Mouse (Mus musculus): Measurements from ENCODE around the gene Sec22c. TPM values are rescaled to one million over a fixed set of nuclear protein-coding genes. Genes with fewer than 3 reads are reported as not detected.

Sec22c gene
- polyA plus RNA-seq, 1 experiment: 11.2 TPM

DNA sequence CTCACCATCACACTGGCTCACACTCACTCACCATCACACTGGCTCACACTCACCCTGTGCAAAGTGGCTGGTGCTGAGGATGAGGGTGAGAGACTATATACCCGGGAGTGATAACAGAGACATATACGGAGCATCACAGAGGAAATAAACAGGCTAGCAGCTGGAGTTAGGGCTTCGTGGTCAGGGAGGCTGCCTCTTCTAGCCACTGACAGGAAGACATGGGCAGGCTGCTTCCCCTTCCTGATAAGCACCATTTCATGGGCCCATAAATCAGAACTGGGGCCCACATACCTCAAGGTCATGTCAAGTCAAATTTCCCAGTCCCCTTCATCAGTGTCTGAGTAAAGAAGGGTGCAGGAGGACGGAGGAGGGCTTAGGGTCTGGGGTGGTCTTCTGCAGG is 28.2 kb downstream of the Sec22c start:
- no peak overlapping the region for H3K27ac ChIP-seq (ENCODE audit: insufficient read depth, low read length)
- no peaks in the 10 kb centered on the region for H3K4me1 ChIP-seq (ENCODE audit: control insufficient read depth, insufficient read depth, low read length)
- no peak for TF ChIP-seq CTCF (IDR thresholded peaks at IDR 0.05; ENCODE audit: borderline replicate concordance, insufficient read depth, low read length)
- TF ChIP-seq POLR2A (IDR thresholded peaks at IDR 0.05; ENCODE audit: low read depth, low read length): no peak
- no peak overlapping the region for H3K4me3 ChIP-seq (ENCODE audit: insufficient read depth, low read length)

DNA sequence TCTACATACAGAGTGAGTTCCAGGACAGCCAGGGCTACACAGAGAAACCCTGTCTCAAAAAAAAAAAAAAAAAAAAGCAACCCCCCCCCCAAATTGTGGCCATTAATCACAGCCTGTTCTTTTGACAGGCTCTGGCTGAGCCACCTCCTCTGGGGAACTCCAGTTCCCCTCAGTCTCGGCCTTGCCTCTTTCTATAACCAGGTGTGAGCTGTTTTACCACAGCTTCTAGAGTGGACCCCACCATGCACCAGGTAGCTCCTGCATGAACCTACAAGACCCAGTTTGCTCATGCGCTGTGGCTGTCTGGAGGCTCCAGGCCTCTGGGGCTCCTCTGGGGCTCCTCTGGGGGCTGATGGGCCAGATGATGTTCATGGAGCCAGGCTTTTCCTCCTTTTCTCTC is 29.7 kb downstream of the Sec22c start:
- Histone ChIP-seq H3K4me3 (ENCODE audit: insufficient read depth, low read length) (no peak overlapping the region), H3K4me1 (ENCODE audit: control insufficient read depth, insufficient read depth, low read length) (no peaks in the 10 kb centered on the region), H3K27ac (ENCODE audit: insufficient read depth, low read length) (no peak overlapping the region)
- TF ChIP-seq POLR2A (IDR thresholded peaks at IDR 0.05; ENCODE audit: low read depth, low read length) (no peak), CTCF (IDR thresholded peaks at IDR 0.05; ENCODE audit: borderline replicate concordance, insufficient read depth, low read length) (no peak)

DNA sequence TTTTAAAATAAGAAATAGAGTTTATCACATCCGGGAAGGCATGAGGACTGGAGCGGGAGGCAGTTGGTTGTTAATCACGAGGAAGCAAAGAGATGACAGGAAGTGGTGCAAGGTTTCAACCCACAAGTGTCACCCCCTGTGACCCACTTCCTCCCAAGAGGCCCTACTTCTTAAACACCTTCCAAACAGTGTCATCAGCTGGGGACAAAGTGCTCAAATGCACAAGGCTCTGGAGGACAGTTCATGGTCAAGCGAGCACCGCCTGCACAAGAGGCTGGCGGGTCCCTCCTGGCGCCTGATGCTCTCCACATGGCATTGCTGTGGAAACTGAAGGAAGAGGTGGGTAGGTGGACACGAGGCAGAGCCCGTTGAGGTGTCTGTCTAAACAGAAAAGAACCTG is 30.3 kb downstream of the Sec22c start:
- Histone ChIP-seq H3K4me1 (ENCODE audit: control insufficient read depth, insufficient read depth, low read length) (no peaks in the 10 kb centered on the region), H3K4me3 (ENCODE audit: insufficient read depth, low read length) (no peak overlapping the region), H3K27ac (ENCODE audit: insufficient read depth, low read length) (no peak overlapping the region)
- TF ChIP-seq POLR2A (IDR thresholded peaks at IDR 0.05; ENCODE audit: low read depth, low read length) (no peak), CTCF (IDR thresholded peaks at IDR 0.05; ENCODE audit: borderline replicate concordance, insufficient read depth, low read length) (no peak)

- Histone ChIP-seq H3K27ac (ENCODE audit: insufficient read depth, low read length) (no peak overlapping the region), H3K4me3 (ENCODE audit: insufficient read depth, low read length) (no peak overlapping the region), H3K4me1 (ENCODE audit: control insufficient read depth, insufficient read depth, low read length) (no peaks in the 10 kb centered on the region)
- no peak for TF ChIP-seq CTCF (IDR thresholded peaks at IDR 0.05; ENCODE audit: borderline replicate concordance, insufficient read depth, low read length)
- TF ChIP-seq POLR2A (IDR thresholded peaks at IDR 0.05; ENCODE audit: low read depth, low read length): no peak
Measured at GRCm38 (mm10) chr9:121673716-121674115, 31.6 kb downstream of the Sec22c start.

DNA sequence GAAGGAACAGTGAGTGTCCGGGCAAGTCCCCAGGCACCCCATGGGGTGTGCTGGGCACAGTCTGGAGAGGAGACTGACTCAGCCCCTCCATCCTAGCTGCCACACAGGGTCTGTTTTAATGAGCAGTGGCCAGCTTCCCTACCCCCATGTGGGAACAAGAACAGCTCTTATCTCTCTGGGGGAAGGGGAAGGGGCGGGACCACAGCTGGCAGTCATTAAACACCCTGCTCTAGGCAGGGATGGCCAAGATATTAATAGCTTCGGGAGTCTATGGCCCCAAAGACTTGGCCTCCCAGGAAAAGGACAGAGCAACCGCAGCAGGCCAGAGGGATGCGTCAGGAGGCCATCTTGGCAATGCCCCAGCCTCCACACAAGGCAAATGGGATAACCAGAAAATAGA is 33.0 kb downstream of the Sec22c start:
- no peaks in the 10 kb centered on the region for H3K4me1 ChIP-seq (ENCODE audit: control insufficient read depth, insufficient read depth, low read length)
- peak overlapping the region; percentile 70 for H3K27ac ChIP-seq (ENCODE audit: insufficient read depth, low read length)
- no peak overlapping the region for H3K4me3 ChIP-seq (ENCODE audit: insufficient read depth, low read length)
- TF ChIP-seq POLR2A (IDR thresholded peaks at IDR 0.05; ENCODE audit: low read depth, low read length) (no peak), CTCF (IDR thresholded peaks at IDR 0.05; ENCODE audit: borderline replicate concordance, insufficient read depth, low read length) (no peak)

DNA sequence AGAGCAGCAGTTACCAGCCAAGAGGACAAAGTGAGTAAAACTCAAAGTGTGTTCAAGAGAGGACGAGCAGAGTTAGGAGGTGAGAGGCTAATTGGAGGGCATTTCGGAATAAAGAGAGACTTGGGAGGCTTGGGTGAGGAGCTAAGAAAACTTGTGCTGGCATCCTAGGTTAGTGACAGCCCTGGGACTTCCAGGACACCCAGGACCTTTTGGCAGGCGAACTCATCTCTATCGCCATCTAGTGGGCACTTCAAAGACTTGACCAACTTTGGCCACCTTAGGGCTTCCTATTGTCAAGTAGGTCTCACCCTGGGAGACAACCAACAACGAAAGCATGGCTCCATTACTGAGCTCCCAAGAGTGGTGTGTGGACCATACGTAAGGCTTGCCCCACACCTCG is 34.0 kb downstream of the Sec22c start:
- Histone ChIP-seq H3K4me1 (ENCODE audit: control insufficient read depth, insufficient read depth, low read length) (no peaks in the 10 kb centered on the region), H3K27ac (ENCODE audit: insufficient read depth, low read length) (0 out of 2 replicates have a peak overlapping the region, but pooled peaks have one; percentile 70), H3K4me3 (ENCODE audit: insufficient read depth, low read length) (no peak overlapping the region)
- TF ChIP-seq CTCF (IDR thresholded peaks at IDR 0.05; ENCODE audit: borderline replicate concordance, insufficient read depth, low read length): no peak
- TF ChIP-seq POLR2A (IDR thresholded peaks at IDR 0.05; ENCODE audit: low read depth, low read length): no peak

- no peak overlapping the region for H3K4me3 ChIP-seq (ENCODE audit: insufficient read depth, low read length)
- no peaks in the 10 kb centered on the region for H3K4me1 ChIP-seq (ENCODE audit: control insufficient read depth, insufficient read depth, low read length)
- no peak overlapping the region for H3K27ac ChIP-seq (ENCODE audit: insufficient read depth, low read length)
- TF ChIP-seq POLR2A (IDR thresholded peaks at IDR 0.05; ENCODE audit: low read depth, low read length) (no peak), CTCF (IDR thresholded peaks at IDR 0.05; ENCODE audit: borderline replicate concordance, insufficient read depth, low read length) (peak; percentile 73)
Measured at GRCm38 (mm10) chr9:121669348-121669791, 35.9 kb downstream of the Sec22c start.

DNA sequence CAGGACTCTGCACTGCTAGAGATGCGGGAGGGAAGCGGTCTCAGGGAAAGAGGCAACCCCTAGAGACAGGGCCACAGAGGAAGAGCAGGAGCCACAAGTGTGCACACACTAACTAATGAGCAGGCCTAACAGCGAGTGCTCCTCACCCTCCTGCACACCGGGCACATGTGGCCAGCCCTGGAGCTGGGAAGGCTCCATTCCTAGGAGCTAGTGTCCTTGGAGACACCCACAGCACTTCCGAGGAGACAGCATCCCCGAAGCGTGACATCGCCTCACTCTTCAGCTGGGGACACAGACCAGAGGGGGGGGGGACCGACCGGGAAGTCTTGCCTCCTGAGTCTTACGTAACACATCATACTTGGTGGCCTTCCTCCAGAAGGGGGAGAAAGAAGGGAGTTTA is 37.5 kb downstream of the Sec22c start:
- Histone ChIP-seq H3K4me1 (ENCODE audit: control insufficient read depth, insufficient read depth, low read length) (no peaks in the 10 kb centered on the region), H3K27ac (ENCODE audit: insufficient read depth, low read length) (no peak overlapping the region), H3K4me3 (ENCODE audit: insufficient read depth, low read length) (no peak overlapping the region)
- TF ChIP-seq POLR2A (IDR thresholded peaks at IDR 0.05; ENCODE audit: low read depth, low read length) (no peak), CTCF (IDR thresholded peaks at IDR 0.05; ENCODE audit: borderline replicate concordance, insufficient read depth, low read length) (no peak)

DNA sequence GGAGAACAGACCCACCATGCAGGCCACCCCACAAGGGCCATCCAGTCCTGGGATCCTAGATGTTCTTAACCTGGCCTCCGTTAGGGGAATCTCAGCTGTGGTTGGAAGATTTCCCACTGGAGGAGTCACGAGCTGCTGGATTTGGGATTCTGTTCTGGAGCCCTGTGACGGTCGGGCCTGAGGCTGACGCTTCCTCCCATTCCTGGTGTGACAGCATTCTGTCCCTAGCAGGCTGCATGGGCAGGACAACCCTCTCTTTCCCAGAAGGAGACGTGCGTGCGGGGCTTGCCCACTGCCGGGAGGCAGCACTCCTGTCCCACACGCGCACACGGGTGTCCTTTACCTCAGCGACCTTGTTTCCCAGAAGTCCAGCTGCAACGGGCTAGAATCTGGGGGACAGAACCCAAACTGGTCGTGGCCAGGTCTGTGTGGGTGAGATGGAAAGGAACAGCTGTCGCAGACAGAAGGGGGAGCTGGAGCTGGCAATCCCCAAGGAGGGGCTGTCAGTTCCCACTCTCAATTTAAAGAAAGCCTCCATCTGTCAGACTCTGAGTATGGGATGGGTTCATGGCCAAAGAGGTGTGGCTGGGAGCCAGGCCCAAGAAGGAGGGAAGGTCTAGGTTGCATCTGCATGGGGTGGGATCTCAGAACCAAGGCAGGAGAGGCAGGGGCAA is 38.2 kb downstream of the Sec22c start:
- Histone ChIP-seq H3K27ac (ENCODE audit: insufficient read depth, low read length) (no peak overlapping the region), H3K4me3 (ENCODE audit: insufficient read depth, low read length) (no peak overlapping the region), H3K4me1 (ENCODE audit: control insufficient read depth, insufficient read depth, low read length) (no peaks in the 10 kb centered on the region)
- no peak for TF ChIP-seq CTCF (IDR thresholded peaks at IDR 0.05; ENCODE audit: borderline replicate concordance, insufficient read depth, low read length)
- TF ChIP-seq POLR2A (IDR thresholded peaks at IDR 0.05; ENCODE audit: low read depth, low read length): no peak

DNA sequence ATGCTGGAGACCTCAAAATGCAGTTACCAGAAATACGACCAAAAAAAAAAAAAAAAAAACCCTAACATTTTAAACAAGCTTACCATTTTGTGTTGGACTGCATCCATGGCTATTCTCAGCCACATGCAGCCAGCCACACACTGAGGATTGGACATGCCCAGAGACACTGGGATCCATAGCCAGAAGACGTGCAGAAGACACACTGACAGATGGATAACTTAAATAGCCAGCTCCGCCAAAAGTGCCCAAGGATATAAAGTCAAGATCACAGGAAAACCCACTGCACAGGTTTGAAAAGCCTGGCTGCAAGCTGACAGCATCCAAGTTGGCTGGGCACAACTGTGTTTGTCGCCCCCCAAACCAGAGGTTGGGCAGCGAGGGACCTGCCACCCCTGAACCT is 41.2 kb downstream of the Sec22c start:
- no peaks in the 10 kb centered on the region for H3K4me1 ChIP-seq (ENCODE audit: control insufficient read depth, insufficient read depth, low read length)
- TF ChIP-seq POLR2A (IDR thresholded peaks at IDR 0.05; ENCODE audit: low read depth, low read length) (no peak), CTCF (IDR thresholded peaks at IDR 0.05; ENCODE audit: borderline replicate concordance, insufficient read depth, low read length) (no peak)
- no peak overlapping the region for H3K4me3 ChIP-seq (ENCODE audit: insufficient read depth, low read length)
- H3K27ac ChIP-seq (ENCODE audit: insufficient read depth, low read length): no peak overlapping the region
